In genomic region chr9:16202296-16202695, GRCm38 (mm10) we compare ENCODE assay signal across 21 mouse cellular contexts.
DNase-seq lines count a peak whose midpoint lies in the region; ATAC-seq and TF ChIP-seq lines count a peak whose summit lies in the region.
"Had no signal": no experiment of that assay in that cellular context is flagged by ENCODE, and none has a peak within 500 bp of the region (broad histone marks: within the 10 kb centered on the region; RNA-seq: fewer than 3 reads in every experiment).

No protein-coding gene starts in this region.

- no peak for TF ChIP-seq POLR2A in embryonic fibroblast, embryonic 13.5 days (IDR thresholded peaks at IDR 0.05; ENCODE audit: low read depth, low read length)

- no peak overlapping the region for H3K4me3 ChIP-seq in hindbrain, embryonic 16.5 days (ENCODE audit: low read length)
- no peak overlapping the region for H3K4me3 ChIP-seq in hindbrain, embryonic 13.5 days
- no peak overlapping the region for H3K4me3 ChIP-seq in midbrain, embryonic 13.5 days (replicated peaks)
- no peak overlapping the region for H3K4me3 ChIP-seq in midbrain, embryonic 10.5 days
- no peak overlapping the region for H3K4me3 ChIP-seq in embryonic fibroblast, embryonic 13.5 days (ENCODE audit: insufficient read depth, low read length)
- H3K4me3 ChIP-seq: forebrain, embryonic 12.5 days; kidney, embryonic 15.5 days; limb, embryonic 15.5 days; liver, embryonic 15.5 days; neural tube, embryonic 12.5 days had no signal

- peak; percentile 35; the same call in 1 of the 2 replicates for ATAC-seq in hindbrain, embryonic 16.5 days
- no peak for ATAC-seq in hindbrain, embryonic 13.5 days (ENCODE audit: low FRiP score)
- no peak for ATAC-seq in midbrain, embryonic 13.5 days
- ATAC-seq: intestine, postnatal 0 days had no signal

- no peak overlapping the region for H3K9ac ChIP-seq in hindbrain, embryonic 16.5 days (ENCODE audit: low read depth, low read length)
- no peak overlapping the region for H3K9ac ChIP-seq in hindbrain, embryonic 13.5 days
- H3K9ac ChIP-seq in midbrain, embryonic 13.5 days (replicated peaks), result no peak overlapping the region
- H3K9ac ChIP-seq: forebrain, embryonic 12.5 days; kidney, embryonic 15.5 days; limb, embryonic 15.5 days; liver, embryonic 15.5 days; neural tube, embryonic 12.5 days had no signal

- TF ChIP-seq CTCF in embryonic fibroblast, embryonic 13.5 days (IDR thresholded peaks at IDR 0.05; ENCODE audit: borderline replicate concordance, insufficient read depth, low read length), result no peak

- no peak overlapping the region for H3K27ac ChIP-seq in hindbrain, embryonic 16.5 days (ENCODE audit: low read depth, low read length)
- no peak overlapping the region for H3K27ac ChIP-seq in hindbrain, embryonic 13.5 days
- H3K27ac ChIP-seq in midbrain, embryonic 13.5 days, result 0 out of 2 replicates have a peak overlapping the region, but pooled peaks have one; percentile 1
- no peak overlapping the region for H3K27ac ChIP-seq in midbrain, embryonic 10.5 days (replicated peaks)
- peak overlapping the region; percentile 28 for H3K27ac ChIP-seq in embryonic fibroblast, embryonic 13.5 days (ENCODE audit: insufficient read depth, low read length)
- H3K27ac ChIP-seq: forebrain, embryonic 12.5 days; kidney, embryonic 15.5 days; limb, embryonic 15.5 days; liver, embryonic 15.5 days; neural tube, embryonic 12.5 days had no signal

- no peak overlapping the region for H3K4me2 ChIP-seq in hindbrain, embryonic 16.5 days (ENCODE audit: low read length)
- no peak overlapping the region for H3K4me2 ChIP-seq in hindbrain, embryonic 13.5 days
- no peak overlapping the region for H3K4me2 ChIP-seq in midbrain, embryonic 13.5 days (replicated peaks)
- H3K4me2 ChIP-seq: forebrain, embryonic 12.5 days; kidney, embryonic 15.5 days; limb, embryonic 15.5 days; liver, embryonic 15.5 days; neural tube, embryonic 12.5 days had no signal

- H3K27me3 ChIP-seq in hindbrain, embryonic 16.5 days (replicated peaks; ENCODE audit: control insufficient read depth, insufficient read depth, low read length), result no peaks in the 10 kb centered on the region
- H3K27me3 ChIP-seq in hindbrain, embryonic 13.5 days, result no peaks in the 10 kb centered on the region
- no peaks in the 10 kb centered on the region for H3K27me3 ChIP-seq in midbrain, embryonic 13.5 days
- no peaks in the 10 kb centered on the region for H3K27me3 ChIP-seq in midbrain, embryonic 10.5 days (ENCODE audit: low read depth, poor library complexity, severe bottlenecking)
- H3K27me3 ChIP-seq: forebrain, embryonic 12.5 days; kidney, embryonic 15.5 days; limb, embryonic 15.5 days; liver, embryonic 15.5 days; neural tube, embryonic 12.5 days had no signal

- WGBS in hindbrain, embryonic 16.5 days, result 63% methylated on average over 6 of the region's 6 CpGs
- WGBS in hindbrain, embryonic 13.5 days, result 70% methylated on average over 6 of the region's 6 CpGs
- 79% methylated on average over 6 of the region's 6 CpGs for WGBS in midbrain, embryonic 13.5 days
- WGBS in midbrain, embryonic 10.5 days, result 77% methylated on average over 6 of the region's 6 CpGs

- H3K36me3 ChIP-seq in hindbrain, embryonic 16.5 days (ENCODE audit: control insufficient read depth, insufficient read depth, low read length), result no peaks in the 10 kb centered on the region
- no peaks in the 10 kb centered on the region for H3K36me3 ChIP-seq in hindbrain, embryonic 13.5 days
- no peaks in the 10 kb centered on the region for H3K36me3 ChIP-seq in midbrain, embryonic 13.5 days
- no peaks in the 10 kb centered on the region for H3K36me3 ChIP-seq in midbrain, embryonic 10.5 days
- H3K36me3 ChIP-seq: forebrain, embryonic 12.5 days; kidney, embryonic 15.5 days; limb, embryonic 15.5 days; liver, embryonic 15.5 days; neural tube, embryonic 12.5 days had no signal

- peaks cover 4% of the 10 kb centered on the region; the same call in 1 of the 2 replicates for H3K4me1 ChIP-seq in hindbrain, embryonic 16.5 days (ENCODE audit: control insufficient read depth, insufficient read depth, low read depth, low read length)
- peaks cover 20% of the 10 kb centered on the region for H3K4me1 ChIP-seq in hindbrain, embryonic 13.5 days (replicated peaks)
- H3K4me1 ChIP-seq in midbrain, embryonic 13.5 days (replicated peaks), result peaks cover 16% of the 10 kb centered on the region
- H3K4me1 ChIP-seq in midbrain, embryonic 10.5 days, result peaks cover 9% of the 10 kb centered on the region
- H3K4me1 ChIP-seq in embryonic fibroblast, embryonic 13.5 days (ENCODE audit: control insufficient read depth, insufficient read depth, low read length), result peaks cover 8% of the 10 kb centered on the region; the same call in 1 of the 2 replicates
- H3K4me1 ChIP-seq: kidney, embryonic 15.5 days; limb, embryonic 15.5 days; liver, embryonic 15.5 days had no signal

- no peak for DNase-seq in midbrain, embryonic 10.5 days (ENCODE audit: low spot score)
- peak; percentile 70 for DNase-seq in Muller cell, postnatal 12 days (ENCODE audit: inconsistent ontology term)
- DNase-seq in ovary, adult 18-20 months (ENCODE audit: low spot score), result no peak
- DNase-seq in retina, postnatal 1 day, result no peak
- DNase-seq: adrenal gland, postnatal 36 days; B cell, adult 2 months; cerebellum, adult 2 months; cerebellum, postnatal 36 days; lung, postnatal 10 days; spleen, adult 18-20 months; thymus, postnatal 36 days had no signal

- no peaks in the 10 kb centered on the region for H3K9me3 ChIP-seq in hindbrain, embryonic 16.5 days (ENCODE audit: control insufficient read depth, low read length)
- H3K9me3 ChIP-seq in hindbrain, embryonic 13.5 days, result no peaks in the 10 kb centered on the region
- no peaks in the 10 kb centered on the region for H3K9me3 ChIP-seq in midbrain, embryonic 13.5 days
- no peaks in the 10 kb centered on the region for H3K9me3 ChIP-seq in midbrain, embryonic 10.5 days (replicated peaks)
- H3K9me3 ChIP-seq: forebrain, embryonic 12.5 days; kidney, embryonic 15.5 days; limb, embryonic 15.5 days; liver, embryonic 15.5 days; neural tube, embryonic 12.5 days had no signal

Comparison
In these comparisons a context has a peak if more than half of its experiments do, and no peak if none do; other contexts are left out.
1. H3K27ac ChIP-seq: peak in midbrain, embryonic 13.5 days (single experiment) and embryonic fibroblast, embryonic 13.5 days (single experiment); none in hindbrain, embryonic 16.5 days (single experiment), hindbrain, embryonic 13.5 days (single experiment) and midbrain, embryonic 10.5 days (single experiment).